Mouse (Mus musculus) midbrain, postnatal 0 days (tissue): Measurements from ENCODE around the gene Olfr467. TPM values are rescaled to one million over a fixed set of nuclear protein-coding genes. Genes with fewer than 3 reads are reported as not detected.
A peak's percentile ranks its signal among the peaks of the same experiment; 100 is the strongest.

Experiments used
- ATAC-seq: fragments of 200-750 bp; cut with Nextera tagmentation; 2 replicates; pipeline ENCODE4 v1.8.0; 2017; ENCODE audit warnings: moderate number of reproducible peaks, mild to moderate bottlenecking, moderate TSS enrichment, moderate library complexity; ENCODE audit not compliant: low FRiP score
- DNase-seq: peaks from one replicate; pipeline ENCODE4 v3.0.0-alpha.2; 2015; ENCODE audit warnings: low spot score
- H3K27ac ChIP-seq: fragments of 300-500 bp; sonication (generic); 2 replicates; pipeline ENCODE4 v1.5.1; 2014; ENCODE audit warnings: low read depth, mild to moderate bottlenecking, low read length, mixed read lengths
- H3K27me3 ChIP-seq: fragments of 300-500 bp; sonication (generic); 2 replicates; pipeline ENCODE4 v1.6.1; 2014; ENCODE audit warnings: low read length, control low read depth, mixed read lengths; ENCODE audit not compliant: insufficient read depth
- H3K36me3 ChIP-seq: fragments of 300-500 bp; sonication (generic); 2 replicates; pipeline ENCODE4 v1.6.1; 2014; ENCODE audit warnings: low read length, control low read depth, mixed read lengths; ENCODE audit not compliant: insufficient read depth
- H3K4me1 ChIP-seq: fragments of 300-500 bp; sonication (generic); 2 replicates; pipeline ENCODE4 v1.6.1; 2014; ENCODE audit warnings: mild to moderate bottlenecking, control low read depth, antibody characterized with exemption, low read length, mixed read lengths; ENCODE audit not compliant: insufficient read depth
- H3K4me2 ChIP-seq: fragments of 300-500 bp; sonication (generic); 2 replicates; pipeline ENCODE4 v1.6.1; 2014; ENCODE audit warnings: low read depth, mild to moderate bottlenecking, low read length, mixed read lengths; ENCODE audit not compliant: poor library complexity, severe bottlenecking
- H3K4me3 ChIP-seq: fragments of 300-500 bp; sonication (generic); 2 replicates; pipeline ENCODE4 v1.5.1; 2014; ENCODE audit warnings: low read depth, mild to moderate bottlenecking, low read length, moderate library complexity
- H3K9ac ChIP-seq: fragments of 300-500 bp; sonication (generic); replicated peaks from 2 replicates; pipeline ENCODE4 v1.6.1; 2014; ENCODE audit warnings: mild to moderate bottlenecking, low read length, moderate library complexity, mixed read lengths; ENCODE audit not compliant: poor library complexity, severe bottlenecking
- H3K9me3 ChIP-seq: fragments of 300-500 bp; sonication (generic); 2 replicates; pipeline ENCODE4 v1.6.1; 2016; ENCODE audit warnings: low read length, control low read depth
- CTCF ChIP-seq: IDR thresholded peaks from 2 replicates; pipeline ENCODE4 v1.5.1; 2016; ENCODE audit warnings: antibody characterized with exemption, mild to moderate bottlenecking
- WGBS: fragments of 180-500 bp; shearing (Covaris S2); extraction: QIAGEN DNeasy Blood & Tissue Kit; methylation state at CpG from one replicate; pipeline ENCODE4 v1.1.7; 2014; 5-methylcytosine and 5-hydroxymethylcytosine counted together
- polyA plus RNA-seq: library from polyadenylated mRNA; unstranded; fragments of >200 nt; fragmentation: Nextera tagmentation; extraction: Ambion mirVana; gene quantifications from 2 replicates; pipeline ENCODE4 v1.2.1, GENCODE M21; 2015
- total RNA-seq: library from RNA; depleted of rRNA; stranded (reverse); fragments of >200 nt; gene quantifications from 2 replicates; pipeline ENCODE4 v1.2.3, GENCODE M21; 2014; rRNA removed

Gene Olfr467
- total RNA-seq: not detected in 2 replicates
- polyA plus RNA-seq: not detected in 2 replicates

DNA sequence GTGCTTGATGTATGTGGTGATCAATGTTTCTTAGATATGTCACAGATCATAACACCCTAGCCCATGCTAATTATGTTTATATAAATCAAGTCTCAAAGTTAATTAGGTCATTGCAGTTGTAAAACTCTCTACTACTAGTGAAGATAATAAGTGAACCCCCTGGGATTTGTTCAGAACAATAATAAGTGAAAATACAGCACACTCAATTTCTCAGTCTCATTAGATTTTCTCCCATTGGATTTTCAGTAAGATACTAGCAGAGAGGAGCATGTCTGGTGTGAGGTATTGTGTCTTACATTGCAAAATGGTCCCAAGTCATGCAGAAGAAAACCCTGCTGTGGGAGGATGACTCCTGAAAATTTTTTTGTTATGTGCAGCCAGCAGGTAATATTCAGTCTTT is at the start of gene Olfr467:
Gene Olfr467 (plus strand): TSS at position 301 of the 400 bp plus-strand sequence.
- Histone ChIP-seq H3K9ac (no peak within 1 kb of the TSS), H3K4me3 (no peak within 1 kb of the TSS), H3K4me1 (no peaks in the 10 kb centered on the region), H3K27me3 (no peaks in the 10 kb centered on the region), H3K36me3 (no peaks in the 10 kb centered on the region), H3K4me2 (no peak within 1 kb of the TSS), H3K9me3 (no peaks in the 10 kb centered on the region), H3K27ac (no peak within 1 kb of the TSS)
- DNase-seq (no peak), ATAC-seq (no peak)
- no peak for TF ChIP-seq CTCF

DNA sequence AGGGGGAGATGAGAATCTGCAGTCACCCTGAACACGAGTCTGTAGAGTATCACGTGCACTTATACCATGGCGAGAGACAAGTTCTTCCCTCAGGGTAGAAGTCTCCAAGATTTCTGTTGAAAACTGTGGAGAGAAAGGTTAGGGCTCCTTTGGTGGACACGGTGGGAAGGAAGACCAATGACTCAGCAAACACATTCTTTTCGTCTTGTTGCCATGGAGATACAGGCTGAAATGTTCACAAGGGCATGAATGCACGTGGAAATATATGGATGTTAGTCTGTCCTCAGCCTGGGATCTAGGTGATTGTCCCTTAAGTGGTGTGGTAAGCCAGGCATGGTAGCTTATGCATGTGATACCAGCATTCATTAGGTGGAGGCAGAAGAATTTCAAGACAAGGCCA is 41.3 kb upstream of the Olfr467 start:
- no peak for ATAC-seq
- H3K9me3 ChIP-seq: no peaks in the 10 kb centered on the region
- DNase-seq: no peak
- H3K27ac ChIP-seq: no peak overlapping the region
- no peak overlapping the region for H3K4me2 ChIP-seq
- no peak for TF ChIP-seq CTCF
- 48% methylated on average over 6 of the region's 6 CpGs for WGBS
- H3K9ac ChIP-seq: no peak overlapping the region
- no peaks in the 10 kb centered on the region for H3K4me1 ChIP-seq
- no peaks in the 10 kb centered on the region for H3K36me3 ChIP-seq
- H3K4me3 ChIP-seq: no peak overlapping the region
- no peaks in the 10 kb centered on the region for H3K27me3 ChIP-seq

DNA sequence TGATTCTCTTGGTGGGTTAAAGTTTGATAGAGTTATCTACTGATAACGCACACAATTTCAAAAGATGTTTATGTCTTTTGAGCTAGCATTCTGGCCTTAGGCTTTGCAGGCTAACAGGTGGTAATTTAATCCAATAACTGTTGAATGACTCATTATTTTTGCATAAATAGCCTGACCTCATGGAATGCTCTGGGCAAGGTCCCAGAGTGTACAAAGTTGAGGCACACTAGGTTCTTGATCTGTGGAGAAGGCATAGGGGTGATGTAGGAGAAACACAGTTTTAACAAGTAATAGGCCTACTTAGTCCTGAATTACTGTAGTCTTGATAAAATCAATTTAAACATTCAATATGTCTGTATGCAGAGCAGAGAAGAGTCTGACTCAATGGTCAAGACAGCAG is 33.8 kb upstream of the Olfr467 start:
- no peak overlapping the region for H3K4me2 ChIP-seq
- no peaks in the 10 kb centered on the region for H3K36me3 ChIP-seq
- no peak for TF ChIP-seq CTCF
- H3K9ac ChIP-seq: no peak overlapping the region
- ATAC-seq (no peak), DNase-seq (no peak)
- WGBS: 83% methylated on average over 1 of the region's 1 CpGs
- H3K4me3 ChIP-seq: no peak overlapping the region
- H3K27ac ChIP-seq: no peak overlapping the region
- no peaks in the 10 kb centered on the region for H3K27me3 ChIP-seq
- H3K9me3 ChIP-seq: no peaks in the 10 kb centered on the region
- H3K4me1 ChIP-seq: no peaks in the 10 kb centered on the region

DNA sequence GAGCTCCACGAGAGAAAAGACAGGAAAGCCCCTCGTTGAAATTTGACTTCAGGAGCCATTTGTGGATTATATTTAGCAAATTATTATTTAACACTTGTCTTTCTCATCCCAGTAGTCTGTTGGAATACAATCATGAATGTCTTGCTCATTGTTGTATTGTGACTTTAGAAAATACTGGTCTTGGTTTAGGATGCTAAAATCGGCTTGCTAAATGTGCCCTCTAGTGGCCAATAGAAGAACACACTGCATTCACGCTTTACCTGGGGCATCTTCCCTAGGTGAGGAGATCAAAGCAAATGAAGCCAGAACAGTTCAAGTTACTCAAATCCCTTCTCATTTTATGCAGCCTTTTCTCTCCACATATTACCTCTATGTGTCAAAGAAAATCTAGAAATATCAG is 32.5 kb upstream of the Olfr467 start:
- WGBS: 47% methylated on average over 4 of the region's 4 CpGs
- Histone ChIP-seq H3K27ac (no peak overlapping the region), H3K9ac (no peak overlapping the region), H3K9me3 (no peaks in the 10 kb centered on the region), H3K4me2 (no peak overlapping the region), H3K4me1 (no peaks in the 10 kb centered on the region), H3K4me3 (no peak overlapping the region), H3K36me3 (no peaks in the 10 kb centered on the region), H3K27me3 (no peaks in the 10 kb centered on the region)
- peak; percentile 88 for TF ChIP-seq CTCF
- peak; percentile 41 for DNase-seq
- ATAC-seq: no peak

DNA sequence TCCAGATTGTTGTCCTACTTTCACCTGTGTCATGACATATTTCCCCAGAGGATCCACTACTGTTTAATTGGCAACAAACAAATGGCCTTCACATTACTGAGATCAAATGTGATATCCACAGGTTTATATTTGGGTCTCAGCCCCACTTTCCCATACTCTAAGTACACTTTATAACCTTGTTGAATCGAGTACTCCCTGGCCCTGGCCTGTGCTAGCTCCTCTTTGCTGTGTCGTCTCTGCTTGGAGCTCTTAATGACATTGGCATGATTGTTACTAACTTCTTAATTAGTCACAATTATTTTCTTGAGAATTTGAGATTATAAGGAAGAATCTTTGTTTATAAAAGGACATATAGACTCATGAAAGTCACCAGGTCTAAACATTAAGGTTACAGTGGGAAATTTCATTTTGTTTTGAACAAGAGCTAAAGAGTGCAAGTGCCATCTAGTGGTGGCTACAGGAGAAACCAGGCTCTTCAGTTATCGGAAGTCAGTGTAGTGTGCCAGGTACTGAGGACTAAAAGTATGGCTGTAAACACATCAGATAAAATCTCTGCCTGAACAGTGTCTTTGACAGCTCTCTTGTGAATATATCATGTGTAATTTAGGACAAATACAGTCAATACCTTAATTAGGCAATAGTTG is 24.0 kb upstream of the Olfr467 start:
- ATAC-seq (0 out of 2 replicates have a peak, but pooled peaks have one; percentile 27), DNase-seq (peak; percentile 53)
- no peak overlapping the region for H3K27ac ChIP-seq
- H3K9ac ChIP-seq: no peak overlapping the region
- H3K9me3 ChIP-seq: no peaks in the 10 kb centered on the region
- H3K36me3 ChIP-seq: no peaks in the 10 kb centered on the region
- 62% methylated on average over 3 of the region's 3 CpGs for WGBS
- no peak overlapping the region for H3K4me2 ChIP-seq
- TF ChIP-seq CTCF: peak; percentile 87
- no peaks in the 10 kb centered on the region for H3K4me1 ChIP-seq
- no peak overlapping the region for H3K4me3 ChIP-seq
- H3K27me3 ChIP-seq: no peaks in the 10 kb centered on the region

DNA sequence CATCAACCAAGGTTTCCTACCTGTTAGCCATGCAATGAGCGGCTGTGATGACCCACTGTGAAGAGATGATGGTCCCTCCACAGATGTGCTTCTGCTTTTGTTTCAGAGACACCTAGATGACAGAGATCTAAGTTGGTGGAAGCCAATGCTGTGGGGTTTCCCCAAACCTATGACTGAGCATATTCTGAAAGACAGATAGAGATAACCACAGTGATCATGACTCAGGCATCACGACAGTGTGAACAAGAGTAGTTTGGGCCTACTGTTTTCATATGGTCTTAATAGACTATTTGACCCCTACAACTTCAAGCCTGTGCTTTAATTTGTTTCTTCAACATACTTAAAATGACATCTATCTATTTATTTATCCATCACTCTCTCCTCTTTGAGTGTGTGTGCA is 15.6 kb upstream of the Olfr467 start:
- 84% methylated on average over 2 of the region's 2 CpGs for WGBS
- TF ChIP-seq CTCF: no peak

More for the DNA sequence above, 15.6 kb upstream of the Olfr467 start:
- no peak for DNase-seq
- Histone ChIP-seq H3K4me2 (no peak overlapping the region), H3K4me1 (no peaks in the 10 kb centered on the region), H3K36me3 (no peaks in the 10 kb centered on the region), H3K4me3 (no peak overlapping the region), H3K27me3 (no peaks in the 10 kb centered on the region), H3K9ac (no peak overlapping the region), H3K27ac (no peak overlapping the region), H3K9me3 (no peaks in the 10 kb centered on the region)
- ATAC-seq: no peak
